Mouse (Mus musculus) forebrain, postnatal 0 days (tissue): Measurements from ENCODE around the gene Sgo2a. TPM values are rescaled to one million over a fixed set of nuclear protein-coding genes. Genes with fewer than 3 reads are reported as not detected.
A peak's percentile ranks its signal among the peaks of the same experiment; 100 is the strongest.
"Not testable (repeated sequence)": the region's sequence is repeated elsewhere in the genome, so short reads cannot be mapped to it uniquely, and the experiment has no call there.

Experiments used
- ATAC-seq: fragments of 200-750 bp; cut with Nextera tagmentation; 2 replicates; pipeline ENCODE4 v1.8.0; 2017; ENCODE audit warnings: mild to moderate bottlenecking, moderate library complexity
- DNase-seq: peaks from one replicate; pipeline ENCODE4 v3.0.0-alpha.2; 2015
- H3K27ac ChIP-seq: fragments of 300-500 bp; sonication (generic); 2 replicates; pipeline ENCODE4 v1.5.1; 2014; ENCODE audit warnings: low read depth, mild to moderate bottlenecking, antibody characterized with exemption, low read length, moderate library complexity, mixed read lengths
- H3K27me3 ChIP-seq: fragments of 300-500 bp; sonication (generic); 2 replicates; pipeline ENCODE4 v1.6.1; 2014; ENCODE audit warnings: mild to moderate bottlenecking, low read length, mixed read lengths; ENCODE audit not compliant: insufficient read depth
- H3K36me3 ChIP-seq: fragments of 300-500 bp; sonication (generic); 2 replicates; pipeline ENCODE4 v1.6.1; 2014; ENCODE audit warnings: mild to moderate bottlenecking, moderate library complexity; ENCODE audit not compliant: insufficient read depth
- H3K4me1 ChIP-seq: fragments of 300-500 bp; sonication (generic); 2 replicates; pipeline ENCODE4 v1.6.1; 2014; ENCODE audit warnings: antibody characterized with exemption; ENCODE audit not compliant: insufficient read depth
- H3K4me2 ChIP-seq: fragments of 300-500 bp; sonication (generic); 2 replicates; pipeline ENCODE4 v1.6.1; 2014; ENCODE audit warnings: low read depth, mild to moderate bottlenecking, moderate library complexity
- H3K4me3 ChIP-seq: fragments of 300-500 bp; sonication (generic); 2 replicates; pipeline ENCODE4 v1.5.1; 2014; ENCODE audit warnings: low read depth, low read length, mixed read lengths
- H3K9ac ChIP-seq: fragments of 300-500 bp; sonication (generic); 2 replicates; pipeline ENCODE4 v1.6.1; 2014; ENCODE audit warnings: mild to moderate bottlenecking
- H3K9me3 ChIP-seq: fragments of 300-500 bp; sonication (generic); 2 replicates; pipeline ENCODE4 v1.6.1; 2016; ENCODE audit warnings: low read length
- CTCF ChIP-seq: sonication (generic); IDR thresholded peaks from 2 replicates; pipeline ENCODE4 v1.5.1; 2016; ENCODE audit warnings: antibody characterized with exemption, control low read depth, low read depth
- WGBS: fragments of 180-500 bp; shearing (Covaris S2); extraction: QIAGEN DNeasy Blood & Tissue Kit; methylation state at CpG from one replicate; pipeline ENCODE4 v1.1.7; 2014; 5-methylcytosine and 5-hydroxymethylcytosine counted together
- polyA plus RNA-seq: library from polyadenylated mRNA; unstranded; fragments of >200 nt; fragmentation: Nextera tagmentation; extraction: Ambion mirVana; gene quantifications from 2 replicates; pipeline ENCODE4 v1.2.1, GENCODE M21; 2015
- total RNA-seq: library from RNA; depleted of rRNA; stranded (reverse); fragments of >200 nt; gene quantifications from 2 replicates; pipeline ENCODE4 v1.2.3, GENCODE M21; 2014

Sgo2a gene
- total and polyA plus RNA-seq, 2 experiments from 2014 or later, result 2.0 to 4.0 TPM

- WGBS, result 78% methylated on average over 3 of the region's 3 CpGs
- no peaks in the 10 kb centered on the region for H3K27me3 ChIP-seq
- no peak for TF ChIP-seq CTCF
- H3K36me3 ChIP-seq, result no peaks in the 10 kb centered on the region
- H3K4me3 ChIP-seq, result no peak overlapping the region
- H3K27ac ChIP-seq, result no peak overlapping the region
- DNase-seq (no peak), ATAC-seq (no peak)
- H3K4me2 ChIP-seq, result no peak overlapping the region
- no peaks in the 10 kb centered on the region for H3K9me3 ChIP-seq
- peaks cover 4% of the 10 kb centered on the region; the same call in 1 of the 2 replicates for H3K4me1 ChIP-seq
- H3K9ac ChIP-seq, result no peak overlapping the region
Measured at GRCm38 (mm10) chr1:57998146-57998545, 2.4 kb downstream of the Sgo2a start.

GRCm38 (mm10) chr1:58006388-58006787, 10.6 kb downstream of the Sgo2a start:
- not testable (repeated sequence) for H3K27ac ChIP-seq, H3K4me3 ChIP-seq, H3K36me3 ChIP-seq, H3K27me3 ChIP-seq, ATAC-seq, H3K9ac ChIP-seq, H3K9me3 ChIP-seq, H3K4me1 ChIP-seq, H3K4me2 ChIP-seq, DNase-seq
- WGBS, result 97% methylated on average over 7 of the region's 7 CpGs

DNA sequence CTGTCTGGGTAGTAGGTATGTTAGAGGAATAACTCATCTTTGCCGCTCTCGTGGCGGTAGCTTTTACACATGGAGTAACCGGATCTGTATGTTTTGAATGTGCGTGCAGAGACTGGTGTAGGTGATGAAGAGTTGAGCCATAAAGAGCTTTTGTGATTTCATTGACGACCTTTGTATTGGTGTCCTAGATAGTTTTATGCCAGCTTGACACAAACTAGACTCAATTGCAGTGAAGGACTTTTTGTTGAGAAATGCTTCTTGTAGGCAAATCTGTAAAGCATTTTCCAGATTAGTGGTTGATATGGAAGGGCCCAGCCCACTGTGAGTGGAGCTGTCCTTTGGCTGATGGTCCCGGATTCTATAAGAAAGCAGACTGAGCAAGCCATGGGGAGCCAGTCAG, 23.1 kb downstream of the Sgo2a start, which contains the start of gene Kctd18:
Gene Kctd18 (minus strand): TSS at position 101 of the 400 bp plus-strand sequence.
- H3K4me1 ChIP-seq, result no peaks in the 10 kb centered on the region
- H3K27ac ChIP-seq, result no peak within 1 kb of the TSS
- no peaks in the 10 kb centered on the region for H3K36me3 ChIP-seq
- H3K4me3 ChIP-seq, result no peak within 1 kb of the TSS
- H3K9me3 ChIP-seq, result no peaks in the 10 kb centered on the region
- TF ChIP-seq CTCF, result no peak
- no peak for DNase-seq
- H3K9ac ChIP-seq, result no peak within 1 kb of the TSS
- WGBS, result 95% methylated on average over 7 of the region's 7 CpGs
- no peak for ATAC-seq
- H3K27me3 ChIP-seq, result no peaks in the 10 kb centered on the region
- H3K4me2 ChIP-seq, result no peak within 1 kb of the TSS

- H3K27ac ChIP-seq, result no peak overlapping the region
- no peak for TF ChIP-seq CTCF
- no peaks in the 10 kb centered on the region for H3K9me3 ChIP-seq
- ATAC-seq, result no peak
- H3K27me3 ChIP-seq, result no peaks in the 10 kb centered on the region
- H3K36me3 ChIP-seq, result no peaks in the 10 kb centered on the region
- H3K4me3 ChIP-seq, result no peak overlapping the region
- no peaks in the 10 kb centered on the region for H3K4me1 ChIP-seq
- H3K9ac ChIP-seq, result no peak overlapping the region
- 81% methylated on average over 7 of the region's 7 CpGs for WGBS
- no peak for DNase-seq
- no peak overlapping the region for H3K4me2 ChIP-seq
Measured at GRCm38 (mm10) chr1:58027707-58028106, 31.9 kb downstream of the Sgo2a start.

DNA sequence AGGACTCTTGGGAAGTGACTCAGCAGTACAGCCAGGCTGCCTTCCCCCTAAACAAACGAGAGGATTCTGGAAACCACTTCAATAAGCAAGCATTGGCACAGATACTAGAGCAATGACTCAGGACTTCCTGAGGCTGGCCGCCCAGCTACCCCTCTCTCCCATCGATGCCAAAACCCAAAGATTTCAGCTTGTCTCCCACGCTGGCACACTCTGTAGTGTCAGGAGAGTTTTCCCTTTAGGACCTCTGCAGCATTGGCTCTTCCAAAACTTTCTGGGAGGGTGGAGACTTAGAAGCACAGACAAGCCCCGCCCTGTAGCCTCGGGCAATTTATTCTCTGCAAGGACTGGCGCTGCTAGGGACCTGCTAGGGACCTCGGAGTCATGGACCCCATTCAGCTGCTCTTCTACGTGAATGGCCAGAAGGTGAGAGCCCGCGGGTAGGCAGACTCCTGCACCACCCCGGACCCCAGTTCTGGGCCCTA, 33.9 kb downstream of the Sgo2a start, which contains the start of gene Aox1:
Gene Aox1 (plus strand): TSS at position 296 of the 482 bp plus-strand sequence.
- no peak for TF ChIP-seq CTCF
- Histone ChIP-seq H3K36me3 (no peaks in the 10 kb centered on the region), H3K9ac (no peak within 1 kb of the TSS; the same call in 1 of the 2 replicates), H3K4me3 (no peak within 1 kb of the TSS), H3K4me2 (peak within 1 kb of the TSS; percentile 35), H3K27ac (peak within 1 kb of the TSS; percentile 29; the same call in 1 of the 2 replicates), H3K4me1 (no peaks in the 10 kb centered on the region), H3K27me3 (no peaks in the 10 kb centered on the region), H3K9me3 (no peaks in the 10 kb centered on the region)
- DNase-seq, result peak; percentile 33
- 14% methylated on average over 12 of the region's 12 CpGs for WGBS
- peak; percentile 64 for ATAC-seq

DNA sequence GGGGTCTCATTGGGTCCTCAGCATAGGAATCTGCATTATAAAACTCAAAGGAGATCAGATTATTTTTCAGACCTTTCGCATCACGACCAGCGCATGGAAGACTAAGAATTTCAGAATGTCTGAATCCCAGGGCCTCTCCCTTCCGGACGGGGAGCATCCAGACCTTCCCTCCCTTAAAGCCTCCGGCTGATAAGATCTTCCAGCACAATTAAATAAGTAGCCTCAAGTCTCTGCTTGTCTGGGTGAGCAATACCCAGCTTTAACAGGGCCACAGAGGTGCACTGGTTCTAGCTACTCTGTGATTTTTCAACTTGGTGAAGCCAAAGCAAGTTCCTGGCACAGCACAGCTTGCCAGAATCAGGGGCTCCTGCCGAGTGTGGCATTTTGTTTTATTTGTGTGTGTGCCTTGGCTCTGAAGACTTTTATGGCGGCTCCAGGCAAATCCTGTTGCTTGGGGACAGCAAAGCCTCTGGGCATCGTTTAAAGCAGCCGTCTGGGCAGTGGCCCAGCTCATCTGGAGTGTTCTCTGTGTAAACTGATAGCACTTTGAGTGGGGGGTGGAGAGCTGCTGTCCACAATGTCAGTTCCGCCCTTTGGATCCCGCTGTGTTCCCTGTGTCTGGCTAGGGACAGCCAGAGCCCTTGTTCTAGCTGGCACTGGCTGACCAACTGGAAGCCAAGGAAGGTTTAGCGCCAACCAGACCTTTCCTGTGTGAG, 34.5 kb downstream of the Sgo2a start:
- ATAC-seq (peak; percentile 76), DNase-seq (peak; percentile 51)
- H3K4me2 ChIP-seq, result peak overlapping the region; percentile 35
- WGBS, result 36% methylated on average over 13 of the region's 13 CpGs
- no peak overlapping the region; the same call in 1 of the 2 replicates for H3K9ac ChIP-seq
- H3K27me3 ChIP-seq, result no peaks in the 10 kb centered on the region
- H3K4me1 ChIP-seq, result no peaks in the 10 kb centered on the region
- TF ChIP-seq CTCF, result no peak
- peak overlapping the region; percentile 29; the same call in 1 of the 2 replicates for H3K27ac ChIP-seq
- no peaks in the 10 kb centered on the region for H3K36me3 ChIP-seq
- no peaks in the 10 kb centered on the region for H3K9me3 ChIP-seq
- H3K4me3 ChIP-seq, result no peak overlapping the region

GRCm38 (mm10) chr1:58031160-58031769, 35.5 kb downstream of the Sgo2a start:
- Histone ChIP-seq H3K27ac (no peak overlapping the region), H3K4me2 (no peak overlapping the region), H3K27me3 (no peaks in the 10 kb centered on the region), H3K9ac (no peak overlapping the region), H3K9me3 (no peaks in the 10 kb centered on the region), H3K4me3 (no peak overlapping the region), H3K4me1 (no peaks in the 10 kb centered on the region), H3K36me3 (no peaks in the 10 kb centered on the region)
- WGBS, result 60% methylated on average over 10 of the region's 10 CpGs
- peak; percentile 92 for TF ChIP-seq CTCF
- ATAC-seq (peak; percentile 69), DNase-seq (peak; percentile 84)

DNA sequence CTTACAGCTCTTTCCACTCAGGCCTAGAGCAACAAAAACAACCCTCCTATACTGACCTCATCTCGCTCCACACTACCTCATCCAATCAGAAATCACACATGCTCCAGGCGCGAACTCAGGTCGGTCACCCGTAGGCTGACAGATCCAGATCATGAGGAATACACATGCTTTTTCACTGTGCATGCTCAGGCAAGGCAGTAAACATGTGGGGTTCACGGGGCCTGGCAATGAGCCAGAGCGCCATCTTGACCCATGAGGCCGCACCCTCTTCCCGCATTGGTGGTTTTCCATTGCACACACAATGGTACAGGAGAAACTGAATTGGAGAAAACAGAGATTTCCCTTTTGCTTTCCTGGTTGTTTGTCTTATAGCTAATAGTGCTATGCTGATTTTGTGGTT, 41.5 kb downstream of the Sgo2a start:
- H3K4me2 ChIP-seq, H3K27me3 ChIP-seq, H3K4me1 ChIP-seq, H3K27ac ChIP-seq, H3K9ac ChIP-seq, H3K36me3 ChIP-seq, H3K9me3 ChIP-seq, H3K4me3 ChIP-seq, ATAC-seq, DNase-seq: not testable (repeated sequence)
- WGBS, result 95% methylated on average over 9 of the region's 9 CpGs
